Mouse (Mus musculus): ENCODE measurements around the gene Stt3b. TPM values are rescaled to one million over a fixed set of nuclear protein-coding genes. Genes with fewer than 3 reads are reported as not detected.

Stt3b gene
- 50.5 TPM for polyA plus RNA-seq (2012; fragmentation: generic; extraction: Trizol)
- long read RNA-seq, experiment 1, full-length matches to known transcripts, result 19 of 79 reads
- long read RNA-seq, experiment 1, partial matches to known transcripts, result 6 of 79 reads
- long read RNA-seq, experiment 1, other reads (novel, unspliced or antisense), result 54 of 79 reads
- long read RNA-seq, experiment 2, full-length matches to known transcripts, result 532 of 564 reads
- long read RNA-seq, experiment 2, partial matches to known transcripts, result 14 of 564 reads
- long read RNA-seq, experiment 2, other reads (novel, unspliced or antisense), result 18 of 564 reads

- TF ChIP-seq MAX (IDR thresholded peaks at IDR 0.05) (peak; percentile 55), MYOG (IDR thresholded peaks at IDR 0.05; ENCODE audit: control insufficient read depth, extremely low read depth, insufficient read length) (no peak), MYOD1 (IDR thresholded peaks at IDR 0.05; ENCODE audit: control insufficient read depth, insufficient read length, low read depth) (no peak), USF1 (IDR thresholded peaks at IDR 0.05; ENCODE audit: low read depth) (peak; percentile 90), CTCF (IDR thresholded peaks at IDR 0.05; ENCODE audit: control insufficient read depth, insufficient read depth, insufficient read length) (peak; percentile 8), CEBPB (IDR thresholded peaks at IDR 0.05; ENCODE audit: low read depth) (no peak), FOSL1 (IDR thresholded peaks at IDR 0.05; ENCODE audit: insufficient read depth, low read length, poor library complexity, severe bottlenecking) (no peak)
- H3ac ChIP-seq (ENCODE audit: control insufficient read depth, insufficient read length, low read depth), result peak within 1 kb of the TSS; percentile 68
- peak within 1 kb of the TSS; percentile 68 for H3K4me3 ChIP-seq (ENCODE audit: insufficient read depth, poor library complexity, severe bottlenecking)
These were observed at the start of gene Stt3b for GRCm38 (mm10) chr9:115310346-115311222. Gene Stt3b, minus strand, starts transcription at chr9:115310421.

DNA sequence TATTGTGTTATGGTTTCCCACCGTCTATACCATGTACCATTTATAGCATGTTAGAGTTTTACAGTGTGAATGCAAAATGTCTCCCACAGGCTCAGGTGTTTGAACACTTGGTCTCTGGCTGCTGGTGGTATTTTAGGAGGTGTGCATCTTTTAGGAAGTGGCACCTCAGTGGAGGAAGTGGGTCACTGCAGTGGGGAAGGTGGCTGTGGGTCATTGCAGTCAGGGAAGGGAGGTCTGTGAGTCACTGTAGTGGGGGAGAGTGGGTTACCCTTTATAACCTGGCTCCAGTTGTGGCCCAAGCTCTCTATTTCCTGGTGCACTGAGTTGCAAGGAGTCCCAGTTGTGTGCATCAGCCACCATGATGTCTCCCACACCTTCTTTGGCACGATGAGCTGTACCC, 48.2 kb upstream of the Stt3b start:
- Histone ChIP-seq H3K27me3 (ENCODE audit: control insufficient read depth, insufficient read depth, insufficient read length) (no peaks in the 10 kb centered on the region), H3ac (ENCODE audit: control insufficient read depth, insufficient read length, low read depth) (no peak overlapping the region), H3K36me3 (ENCODE audit: control insufficient read depth, insufficient read depth) (no peaks in the 10 kb centered on the region), H3K4me3 (ENCODE audit: insufficient read depth, poor library complexity, severe bottlenecking) (no peak overlapping the region), H3K79me2 (ENCODE audit: control insufficient read depth, insufficient read depth) (no peaks in the 10 kb centered on the region), H3K79me3 (ENCODE audit: low read depth) (no peaks in the 10 kb centered on the region)
- TF ChIP-seq MYOG (IDR thresholded peaks at IDR 0.05; ENCODE audit: control insufficient read depth, extremely low read depth, insufficient read length) (no peak), MYOD1 (IDR thresholded peaks at IDR 0.05; ENCODE audit: control insufficient read depth, insufficient read length, low read depth) (no peak), CTCF (IDR thresholded peaks at IDR 0.05; ENCODE audit: control insufficient read depth, insufficient read depth, insufficient read length) (no peak), CEBPB (IDR thresholded peaks at IDR 0.05; ENCODE audit: low read depth) (no peak), MAX (IDR thresholded peaks at IDR 0.05) (no peak), FOSL1 (IDR thresholded peaks at IDR 0.05; ENCODE audit: insufficient read depth, low read length, poor library complexity, severe bottlenecking) (no peak), USF1 (IDR thresholded peaks at IDR 0.05; ENCODE audit: low read depth) (no peak)

More at GRCm38 (mm10) chr9:115310346-115311222, at the start of gene Stt3b:
- no peaks in the 10 kb centered on the region for H3K36me3 ChIP-seq (ENCODE audit: control insufficient read depth, insufficient read depth)
- no peaks in the 10 kb centered on the region for H3K27me3 ChIP-seq (ENCODE audit: control insufficient read depth, insufficient read depth, insufficient read length)
- H3K79me3 ChIP-seq (ENCODE audit: low read depth), result peaks cover 42% of the 10 kb centered on the region
- H3K79me2 ChIP-seq (ENCODE audit: control insufficient read depth, insufficient read depth), result peaks cover 45% of the 10 kb centered on the region

GRCm38 (mm10) chr9:115357996-115358395, 47.8 kb upstream of the Stt3b start:
- no peaks in the 10 kb centered on the region for H3K79me2 ChIP-seq (ENCODE audit: control insufficient read depth, insufficient read depth)
- no peaks in the 10 kb centered on the region for H3K36me3 ChIP-seq (ENCODE audit: control insufficient read depth, insufficient read depth)
- no peak overlapping the region for H3ac ChIP-seq (ENCODE audit: control insufficient read depth, insufficient read length, low read depth)
- no peak overlapping the region for H3K4me3 ChIP-seq (ENCODE audit: insufficient read depth, poor library complexity, severe bottlenecking)
- TF ChIP-seq CTCF (IDR thresholded peaks at IDR 0.05; ENCODE audit: control insufficient read depth, insufficient read depth, insufficient read length) (no peak), MAX (IDR thresholded peaks at IDR 0.05) (no peak), FOSL1 (IDR thresholded peaks at IDR 0.05; ENCODE audit: insufficient read depth, low read length, poor library complexity, severe bottlenecking) (no peak), USF1 (IDR thresholded peaks at IDR 0.05; ENCODE audit: low read depth) (no peak), CEBPB (IDR thresholded peaks at IDR 0.05; ENCODE audit: low read depth) (no peak), MYOD1 (IDR thresholded peaks at IDR 0.05; ENCODE audit: control insufficient read depth, insufficient read length, low read depth) (no peak), MYOG (IDR thresholded peaks at IDR 0.05; ENCODE audit: control insufficient read depth, extremely low read depth, insufficient read length) (no peak)
- no peaks in the 10 kb centered on the region for H3K79me3 ChIP-seq (ENCODE audit: low read depth)
- H3K27me3 ChIP-seq (ENCODE audit: control insufficient read depth, insufficient read depth, insufficient read length), result no peaks in the 10 kb centered on the region

GRCm38 (mm10) chr9:115356731-115357458, 46.7 kb upstream of the Stt3b start:
- H3K36me3 ChIP-seq (ENCODE audit: control insufficient read depth, insufficient read depth), result no peaks in the 10 kb centered on the region
- H3ac ChIP-seq (ENCODE audit: control insufficient read depth, insufficient read length, low read depth), result no peak overlapping the region
- H3K79me3 ChIP-seq (ENCODE audit: low read depth), result no peaks in the 10 kb centered on the region
- no peak overlapping the region for H3K4me3 ChIP-seq (ENCODE audit: insufficient read depth, poor library complexity, severe bottlenecking)
- TF ChIP-seq MYOD1 (IDR thresholded peaks at IDR 0.05; ENCODE audit: control insufficient read depth, insufficient read length, low read depth) (no peak), CEBPB (IDR thresholded peaks at IDR 0.05; ENCODE audit: low read depth) (no peak), FOSL1 (IDR thresholded peaks at IDR 0.05; ENCODE audit: insufficient read depth, low read length, poor library complexity, severe bottlenecking) (no peak), MYOG (IDR thresholded peaks at IDR 0.05; ENCODE audit: control insufficient read depth, extremely low read depth, insufficient read length) (no peak), USF1 (IDR thresholded peaks at IDR 0.05; ENCODE audit: low read depth) (no peak), MAX (IDR thresholded peaks at IDR 0.05) (no peak), CTCF (IDR thresholded peaks at IDR 0.05; ENCODE audit: control insufficient read depth, insufficient read depth, insufficient read length) (no peak)
- H3K27me3 ChIP-seq (ENCODE audit: control insufficient read depth, insufficient read depth, insufficient read length), result no peaks in the 10 kb centered on the region
- no peaks in the 10 kb centered on the region for H3K79me2 ChIP-seq (ENCODE audit: control insufficient read depth, insufficient read depth)

DNA sequence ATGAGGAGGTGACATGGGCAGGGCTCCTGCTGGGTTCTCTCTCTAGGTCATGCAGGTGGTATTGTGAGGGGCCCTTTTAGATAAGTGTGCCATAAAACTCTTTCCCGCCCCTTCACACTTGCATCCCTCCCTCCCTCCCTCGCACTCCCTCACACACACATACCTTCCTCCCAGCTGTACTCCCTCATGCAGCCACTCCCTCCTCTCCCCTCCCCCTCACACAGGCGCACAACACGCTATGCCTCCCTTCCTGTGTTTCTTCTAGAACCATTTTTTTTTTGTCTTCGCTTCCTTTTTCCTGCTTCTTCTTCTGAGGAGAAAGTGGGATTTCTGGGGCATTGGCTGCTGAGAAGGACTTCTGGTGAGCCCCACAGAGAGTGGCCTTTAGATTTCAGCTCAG, 45.8 kb upstream of the Stt3b start:
- TF ChIP-seq MAX (IDR thresholded peaks at IDR 0.05), result no peak
- no peak for TF ChIP-seq MYOD1 (IDR thresholded peaks at IDR 0.05; ENCODE audit: control insufficient read depth, insufficient read length, low read depth)
- no peak for TF ChIP-seq CTCF (IDR thresholded peaks at IDR 0.05; ENCODE audit: control insufficient read depth, insufficient read depth, insufficient read length)
- Histone ChIP-seq H3K27me3 (ENCODE audit: control insufficient read depth, insufficient read depth, insufficient read length) (no peaks in the 10 kb centered on the region), H3K79me2 (ENCODE audit: control insufficient read depth, insufficient read depth) (no peaks in the 10 kb centered on the region), H3K36me3 (ENCODE audit: control insufficient read depth, insufficient read depth) (no peaks in the 10 kb centered on the region), H3K4me3 (ENCODE audit: insufficient read depth, poor library complexity, severe bottlenecking) (no peak overlapping the region), H3ac (ENCODE audit: control insufficient read depth, insufficient read length, low read depth) (no peak overlapping the region), H3K79me3 (ENCODE audit: low read depth) (no peaks in the 10 kb centered on the region)

All from C2C12 (cell line).